Mouse (Mus musculus) left cerebral cortex, adult 2 months (tissue): Measurements from ENCODE around the gene Nell2. TPM values are rescaled to one million over a fixed set of nuclear protein-coding genes. Genes with fewer than 3 reads are reported as not detected.
"Not testable (repeated sequence)": the region's sequence is repeated elsewhere in the genome, so short reads cannot be mapped to it uniquely, and the experiment has no call there.

Source experiments
- DNase-seq, 2 experiments: peaks; one replicate each; pipeline ENCODE4 v3.0.0; 2021 to 2022; ENCODE audit warnings: low spot score in 2 of 2, mixed read lengths in 1 of 2; ENCODE audit errors: extremely low spot score in 1 of 2
- H3K27ac ChIP-seq: fragments of 200-600 bp; 2 replicates; pipeline ENCODE4 v1.8.1; 2022
- H3K4me3 ChIP-seq: fragments of 200-600 bp; 2 replicates; pipeline ENCODE4 v1.8.1; 2022
- CTCF ChIP-seq: fragments of 200-600 bp; IDR thresholded peaks from 2 replicates; pipeline ENCODE4 v1.8.1; 2022; ENCODE audit warnings: antibody characterized with exemption, mild to moderate bottlenecking, moderate library complexity
- intact Hi-C: fragments of 180-260 bp; cut with DNase I; formaldehyde crosslinking; loops from one replicate; pipeline ENCODE4 v1.15.1; 2025
- total RNA-seq, 2 experiments: library from RNA; stranded (reverse); gene quantifications; 2 replicates each; pipeline ENCODE4 v1.2.3; 2021

Gene Nell2
- total RNA-seq, 2 experiments from 2014 or later, result 466 to 500 TPM

DNA sequence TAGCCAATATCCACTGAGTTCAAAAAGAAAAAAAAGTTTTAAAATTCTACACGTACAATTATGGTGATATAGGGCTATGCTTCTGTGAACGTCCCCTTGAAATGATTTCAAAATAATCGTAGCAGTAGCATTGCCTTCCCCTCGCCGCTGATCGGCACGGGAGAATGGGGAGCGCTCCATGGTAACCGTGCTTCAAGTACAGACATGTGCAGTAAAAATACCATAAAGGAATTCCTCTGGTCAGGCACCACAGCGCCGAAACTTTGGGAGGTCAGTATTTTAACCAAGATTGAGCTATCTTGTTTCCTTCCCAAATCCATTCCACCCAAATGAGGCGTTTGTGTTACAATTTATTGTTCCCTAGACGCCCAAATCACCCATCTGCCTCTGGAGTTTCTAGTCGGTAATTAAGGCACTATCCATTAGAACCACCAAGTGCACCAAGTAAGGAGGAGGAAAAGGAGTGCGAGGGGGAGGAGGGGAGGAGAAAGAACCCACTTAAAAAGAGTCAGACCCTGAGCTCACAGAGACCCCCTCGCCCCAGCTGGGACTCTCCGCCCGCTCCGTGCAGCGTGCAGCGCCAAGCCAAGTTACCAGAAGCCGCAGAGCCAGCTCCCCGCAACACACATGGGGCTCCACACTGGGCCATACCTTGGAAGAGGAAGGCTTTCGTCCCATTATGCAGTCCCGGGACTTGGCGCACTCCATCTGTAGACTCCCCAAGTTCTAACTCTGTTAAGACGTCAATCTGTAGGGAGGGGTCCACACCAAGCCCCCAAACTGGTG, 1.5 kb downstream of the Nell2 start:
- H3K4me3 ChIP-seq, result peak overlapping the region; percentile 60
- H3K27ac ChIP-seq, result peak overlapping the region; percentile 95
- intact Hi-C loops, result loop anchor here (2.0 to 5.0 kb wide), 5 partner anchors 40 to 755 kb away; no protein-coding TSS in a partner anchor
- DNase-seq, result no peak
- TF ChIP-seq CTCF, result no peak

DNA sequence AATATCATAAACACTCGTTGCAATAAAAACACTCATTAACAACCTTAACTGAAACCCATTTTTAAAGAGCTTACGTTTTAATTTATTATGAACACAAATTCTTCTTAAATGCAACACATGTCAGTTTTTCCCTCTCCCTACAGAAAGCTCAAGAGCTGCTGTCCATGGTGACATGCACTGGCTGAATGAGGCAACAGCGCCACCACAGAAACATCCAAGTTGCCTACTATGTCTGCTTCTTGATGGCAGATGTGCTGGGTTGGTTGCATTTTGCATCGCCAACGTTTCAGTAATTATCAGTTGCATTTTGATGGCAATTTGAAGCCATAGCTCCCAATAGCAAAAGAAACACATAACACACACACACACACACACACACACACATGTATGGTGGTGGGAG, 2.4 kb downstream of the Nell2 start:
- intact Hi-C loops, result loop anchor here (2.0 to 5.0 kb wide), 5 partner anchors 39 to 754 kb away; no protein-coding TSS in a partner anchor
- H3K27ac ChIP-seq, result peak overlapping the region; percentile 59; the same call in 1 of the 2 replicates
- DNase-seq, result peak; percentile 58 to 63
- peak; percentile 53 for TF ChIP-seq CTCF
- H3K4me3 ChIP-seq, result peak overlapping the region; percentile 60

DNA sequence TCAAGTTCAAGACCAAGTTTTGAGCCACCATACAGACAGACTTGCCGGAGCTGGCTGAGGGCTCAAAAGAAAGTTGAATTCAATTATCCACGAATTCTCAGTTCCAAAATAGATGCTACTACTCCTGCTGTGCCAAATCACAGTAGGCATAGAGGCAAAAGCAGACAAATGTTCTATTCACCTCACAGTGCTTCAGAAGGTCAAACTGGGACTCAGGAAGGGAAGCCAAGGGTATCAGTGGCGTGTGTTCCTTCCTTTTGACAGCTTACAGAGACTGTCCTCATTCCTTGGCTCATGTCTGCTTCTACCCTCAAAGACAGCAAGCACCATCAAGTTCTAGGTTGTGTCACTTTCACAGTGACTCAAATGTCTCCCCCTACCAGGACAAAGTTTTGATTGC, 10.2 kb downstream of the Nell2 start:
- no peak for DNase-seq
- no peak overlapping the region; the same call in 1 of the 2 replicates for H3K27ac ChIP-seq
- no peak overlapping the region for H3K4me3 ChIP-seq
- intact Hi-C loops, result no loop called here
- TF ChIP-seq CTCF, result no peak; the same call in 1 of the 2 replicates

DNA sequence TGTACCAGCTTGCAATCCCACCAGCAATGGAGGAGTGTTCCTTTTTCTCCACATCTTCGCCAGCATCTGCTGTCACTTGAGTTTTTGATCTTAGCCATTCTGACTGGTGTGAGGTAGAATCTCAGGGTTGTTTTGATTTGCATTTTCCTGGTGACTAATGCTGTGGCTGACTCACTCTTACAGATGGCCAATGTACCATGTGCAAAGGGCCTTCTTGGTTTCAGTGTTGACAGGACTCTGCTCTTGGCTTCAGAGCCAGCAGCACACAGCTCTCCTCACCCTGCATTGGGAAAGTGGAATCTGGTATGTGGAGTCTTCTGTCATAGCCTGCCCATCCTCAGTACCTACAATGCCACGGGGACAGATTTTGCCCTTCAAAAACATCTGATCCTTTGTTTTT, 15.1 kb downstream of the Nell2 start:
- intact Hi-C loops, result loop anchor here (1.0 kb wide), 1 partner anchor 25 kb away; no protein-coding TSS in a partner anchor
- not testable (repeated sequence) for H3K4me3 ChIP-seq, H3K27ac ChIP-seq, DNase-seq

DNA sequence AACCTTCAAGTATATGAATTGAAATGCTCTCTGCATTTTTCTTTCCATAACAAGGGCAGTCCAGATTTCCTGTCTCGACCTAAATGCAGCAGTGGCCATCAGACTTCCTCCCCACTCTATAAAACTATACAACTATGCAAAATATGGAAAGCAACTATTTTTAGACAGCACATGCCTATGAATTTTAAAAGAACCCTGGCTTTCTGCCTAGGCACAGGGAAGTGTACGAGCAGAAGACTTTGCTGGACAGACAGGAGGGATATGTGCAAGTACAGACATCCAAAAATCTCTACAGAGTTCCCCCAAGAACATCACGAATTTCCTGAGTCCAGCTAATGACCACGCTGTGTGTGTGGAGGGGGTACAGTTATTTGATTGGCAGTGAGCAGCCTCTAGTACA, 32.7 kb downstream of the Nell2 start:
- peak overlapping the region; percentile 57; the same call in 1 of the 2 replicates for H3K27ac ChIP-seq
- TF ChIP-seq CTCF, result no peak
- DNase-seq, result no peak
- intact Hi-C loops, result no loop called here
- no peak overlapping the region for H3K4me3 ChIP-seq

DNA sequence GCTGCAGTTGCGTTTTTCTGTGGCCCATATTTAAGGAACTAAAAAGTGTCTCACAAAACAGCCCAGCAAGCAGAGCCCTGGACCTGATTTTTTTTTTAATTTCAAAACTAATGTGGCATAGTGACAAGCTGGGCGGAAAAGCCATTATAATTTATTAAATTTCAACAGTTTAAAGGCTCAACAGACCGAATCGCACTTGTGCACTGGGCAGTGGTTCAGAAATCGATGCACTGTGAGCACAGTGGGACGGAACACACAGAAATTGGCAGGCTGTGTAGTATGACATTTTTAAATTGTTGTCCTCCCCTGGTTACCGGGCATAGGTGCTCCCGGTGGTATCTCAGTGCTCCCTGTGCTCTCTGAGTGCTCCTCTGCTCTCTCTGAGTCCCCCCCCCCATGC, 33.2 kb downstream of the Nell2 start:
- Histone ChIP-seq H3K4me3 (no peak overlapping the region), H3K27ac (peak overlapping the region; percentile 55; the same call in 1 of the 2 replicates)
- intact Hi-C loops, result no loop called here
- no peak for TF ChIP-seq CTCF
- DNase-seq, result no peak

DNA sequence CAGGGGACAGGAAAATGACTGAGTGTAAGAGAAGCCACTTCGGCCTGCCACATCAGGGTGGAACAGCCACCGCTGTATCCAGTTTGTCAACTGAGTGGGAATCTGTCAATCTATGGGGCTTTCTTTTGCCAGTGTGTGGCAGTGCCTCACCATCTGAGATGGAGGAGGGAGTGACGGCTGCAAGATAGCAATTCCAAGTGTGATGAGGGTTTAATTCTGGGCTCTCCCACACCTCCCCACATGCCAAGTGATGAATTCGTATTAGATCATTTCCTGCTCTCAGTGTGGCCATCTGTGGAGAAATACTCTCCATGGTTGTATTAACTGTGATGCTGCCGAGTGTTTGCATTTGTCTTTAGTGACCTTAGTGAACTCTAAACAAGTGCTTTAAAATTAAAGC, 36.2 kb downstream of the Nell2 start:
- intact Hi-C loops, result no loop called here
- peak; percentile 31 to 52 for DNase-seq
- Histone ChIP-seq H3K27ac (peak overlapping the region; percentile 17; the same call in 1 of the 2 replicates), H3K4me3 (no peak overlapping the region)
- TF ChIP-seq CTCF, result no peak

DNA sequence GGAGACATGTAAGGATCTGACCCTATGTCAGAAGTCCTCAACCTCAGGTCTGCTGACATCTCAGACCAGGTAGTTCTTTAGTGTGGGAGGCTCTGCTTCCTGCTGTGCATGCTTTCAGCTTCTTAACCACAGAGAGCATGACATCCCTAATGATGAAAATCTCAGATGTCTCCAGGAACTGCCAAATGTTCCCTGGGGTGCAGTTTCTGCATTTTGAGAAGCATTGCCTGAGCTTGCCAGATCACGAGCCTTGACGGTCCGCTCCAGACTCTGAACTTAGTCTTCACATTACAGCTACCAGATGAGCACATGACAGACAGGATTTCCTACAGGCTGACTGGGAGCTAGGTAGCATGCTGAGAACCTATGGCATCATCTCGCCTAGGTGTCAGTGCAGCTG, 39.2 kb downstream of the Nell2 start:
- intact Hi-C loops, result loop anchor here (5.0 kb wide), 2 partner anchors 38 to 57 kb away; partner anchors contain the start of gene Nell2
- peak overlapping the region; percentile 87 for H3K27ac ChIP-seq
- no peak overlapping the region for H3K4me3 ChIP-seq
- no peak for DNase-seq
- TF ChIP-seq CTCF, result no peak

DNA sequence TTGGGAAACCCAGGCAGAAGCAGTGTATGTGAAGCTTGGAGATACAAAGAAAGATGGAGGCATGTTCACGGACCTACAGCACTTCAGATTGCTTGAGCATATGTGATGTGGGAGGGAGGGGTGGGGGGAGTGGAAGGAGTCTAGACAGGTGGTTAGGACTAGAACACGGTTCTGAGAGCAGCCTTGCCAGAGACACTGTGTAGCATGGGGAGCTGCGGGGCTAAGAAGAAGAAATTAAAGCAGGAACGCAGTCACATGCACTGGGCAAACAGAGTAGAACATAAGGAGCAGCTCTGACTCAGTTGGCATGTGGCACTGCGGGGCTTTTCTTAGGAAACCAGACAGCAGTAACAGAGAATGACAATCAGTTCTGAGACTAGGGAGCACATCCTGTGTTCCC, 40.4 kb downstream of the Nell2 start:
- intact Hi-C loops, result loop anchor here (1.0 to 5.0 kb wide), 4 partner anchors 14 to 56 kb away; partner anchors contain the start of gene Nell2
- peak; percentile 59 to 71 for DNase-seq
- peak overlapping the region; percentile 87 for H3K27ac ChIP-seq

DNA sequence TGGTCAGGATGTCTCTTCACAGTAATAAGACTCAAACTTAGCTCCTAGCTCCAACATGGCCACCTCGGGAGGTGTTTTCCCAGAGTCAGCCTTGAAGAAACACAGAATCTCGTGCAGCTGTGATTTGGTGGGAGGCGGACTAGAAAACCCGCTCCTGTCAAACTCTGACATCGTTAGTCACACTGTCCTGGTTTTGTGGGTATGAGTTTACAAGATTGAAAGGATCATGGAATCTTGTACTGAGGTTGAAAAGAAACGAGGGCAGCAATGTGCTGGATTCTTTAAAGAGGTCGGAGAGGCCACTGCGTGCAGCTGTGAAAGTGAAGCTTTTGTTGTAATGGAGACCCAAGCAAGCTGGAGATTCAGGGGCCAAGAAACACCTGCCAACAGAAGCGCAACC, 46.4 kb downstream of the Nell2 start:
- no peak for DNase-seq
- intact Hi-C loops, result no loop called here
- Histone ChIP-seq H3K27ac (no peak overlapping the region), H3K4me3 (no peak overlapping the region)
- no peak for TF ChIP-seq CTCF

More for the DNA sequence above, 40.4 kb downstream of the Nell2 start:
- TF ChIP-seq CTCF, result no peak
- H3K4me3 ChIP-seq, result no peak overlapping the region

DNA sequence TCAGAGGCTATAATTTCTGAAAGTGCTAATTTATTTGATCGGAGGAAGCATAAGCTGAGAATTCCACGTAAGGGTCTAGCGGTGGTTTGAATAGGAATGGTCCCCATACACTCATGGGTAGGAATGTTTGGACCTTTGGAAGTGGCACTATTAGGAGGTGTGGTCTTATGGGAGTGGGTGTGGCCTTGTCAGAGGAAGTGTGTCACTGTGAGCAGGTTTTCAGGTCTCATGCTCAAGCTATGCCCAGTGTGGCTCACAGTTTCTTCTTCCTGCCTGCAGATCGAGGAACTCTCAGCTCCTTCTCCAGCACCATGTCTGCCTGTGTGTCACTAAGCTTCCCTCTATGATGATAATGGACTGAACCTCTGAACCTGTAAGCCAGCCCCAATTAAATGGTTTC, 46.8 kb downstream of the Nell2 start:
- no peak for DNase-seq
- no peak overlapping the region for H3K27ac ChIP-seq
- intact Hi-C loops, result no loop called here
- no peak for TF ChIP-seq CTCF
- H3K4me3 ChIP-seq, result no peak overlapping the region

DNA sequence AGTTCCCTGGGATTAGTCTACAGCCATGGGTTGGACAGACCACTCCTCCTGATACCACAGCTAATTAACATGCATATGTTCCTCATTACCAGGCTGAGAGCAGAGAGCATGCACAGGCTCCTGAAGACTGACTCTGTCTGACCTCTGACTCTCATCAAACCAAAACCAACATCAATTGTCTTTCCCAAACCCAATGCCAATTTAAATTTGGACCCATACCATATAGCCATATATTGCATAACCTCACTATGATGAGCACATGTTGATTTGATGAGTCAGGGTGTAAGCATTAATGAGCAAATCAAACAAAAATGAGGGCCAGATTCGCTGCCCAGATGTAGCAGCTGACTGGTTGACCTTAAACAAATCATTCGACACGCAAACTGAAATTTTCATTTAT, 51.9 kb downstream of the Nell2 start:
- Histone ChIP-seq H3K4me3 (no peak overlapping the region), H3K27ac (no peak overlapping the region)
- intact Hi-C loops, result no loop called here
- TF ChIP-seq CTCF, result no peak
- DNase-seq, result no peak
